Mouse (Mus musculus) MEL-GATA-1-ER (cell line): ENCODE measurements at regions not wholly inside any gene's neighbourhood (a gene's known extent, or its start where the extent isn't known, plus 50 kb on each side); places are given as distances from the start of the nearest gene placed in this dataset.
A peak's percentile ranks its signal among the peaks of the same experiment; 100 is the strongest.

ENCODE experiments used
- DNase-seq: peaks from one replicate; pipeline ENCODE4 v3.0.0-alpha.2; 2012; ENCODE audit warnings: low read depth; ENCODE audit errors: extremely low read depth

- peak; percentile 39 for DNase-seq
Observed at GRCm38 (mm10) chr3:35482296-35482695, 271.6 kb upstream of the Atp11b start.

GRCm38 (mm10) chr3:35482759-35483158 lies 271.1 kb upstream of the Atp11b start:
- no peak for DNase-seq

- no peak for DNase-seq
Observed at GRCm38 (mm10) chr3:35496027-35496824, 257.7 kb upstream of the Atp11b start.

GRCm38 (mm10) chr3:35510314-35510713 lies 243.6 kb upstream of the Atp11b start:
- DNase-seq = no peak

GRCm38 (mm10) chr3:35516517-35516916 lies 237.4 kb upstream of the Atp11b start:
- no peak for DNase-seq

GRCm38 (mm10) chr3:35520131-35520530 lies 233.8 kb upstream of the Atp11b start:
- no peak for DNase-seq

GRCm38 (mm10) chr3:35547696-35548095 lies 206.2 kb upstream of the Atp11b start:
- no peak for DNase-seq

GRCm38 (mm10) chr3:35551791-35552190 lies 202.1 kb upstream of the Atp11b start:
- DNase-seq = no peak

- DNase-seq = no peak
Observed at GRCm38 (mm10) chr3:35560425-35560824, 193.5 kb upstream of the Atp11b start.

GRCm38 (mm10) chr3:35574402-35574801 lies 179.5 kb upstream of the Atp11b start:
- peak; percentile 21 for DNase-seq
